Mouse (Mus musculus): Measurements from ENCODE around the gene Ppt2.

The Ppt2 gene

GRCm38 (mm10) chr17:34606186-34607039, 21.9 kb downstream of the Ppt2 start:
- no peak for DNase-seq (ENCODE audit: low read depth, low spot score)

- DNase-seq (ENCODE audit: low read depth, low spot score), result peak; percentile 93
These were observed 22.7 kb downstream of the Ppt2 start for GRCm38 (mm10) chr17:34605609-34606008.

DNA sequence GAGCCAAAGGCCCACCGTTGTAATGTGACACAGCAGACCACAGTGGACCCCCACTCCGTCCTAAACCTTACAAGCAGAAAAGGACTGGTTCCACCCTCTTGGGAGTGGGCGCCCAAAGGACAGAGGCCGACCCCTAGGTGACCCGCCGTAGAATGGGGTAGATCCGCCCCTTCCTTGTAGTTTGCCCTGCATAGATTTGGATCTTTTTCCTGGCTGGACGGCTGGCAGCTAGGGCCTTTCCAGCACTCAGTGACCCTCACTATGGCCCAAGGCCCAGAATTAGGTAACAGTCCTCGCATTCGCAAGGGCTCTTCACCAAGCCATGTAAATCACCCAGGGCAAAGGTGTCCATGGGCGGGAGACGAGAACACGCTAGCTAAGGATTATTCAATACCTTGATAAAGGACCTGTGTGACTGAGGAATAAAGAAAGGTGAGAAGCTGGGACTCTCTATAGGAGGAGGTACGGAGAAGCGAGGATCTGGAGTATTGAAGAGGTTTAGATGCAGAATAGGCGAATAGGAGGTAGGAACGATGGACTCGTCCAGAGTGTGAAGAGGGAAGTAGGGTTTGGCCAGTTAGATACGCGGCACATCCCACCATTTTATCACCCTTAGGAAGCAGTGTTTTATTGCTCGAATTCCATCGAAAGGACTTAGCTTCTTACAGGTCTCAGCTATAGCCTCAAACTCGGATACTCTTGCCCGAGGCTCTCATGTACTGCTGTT, 23.6 kb downstream of the Ppt2 start:
- DNase-seq (ENCODE audit: low read depth, low spot score), result no peak

- DNase-seq (ENCODE audit: low read depth, low spot score), result peak; percentile 99
These were observed 24.2 kb downstream of the Ppt2 start, which contains the start of gene Agpat1 for GRCm38 (mm10) chr17:34604061-34604508. Gene Agpat1 (plus strand): TSS chr17:34604262.

GRCm38 (mm10) chr17:34603375-34604060, 24.8 kb downstream of the Ppt2 start, which contains the start of gene Rnf5:
Gene Rnf5 (minus strand): TSS chr17:34603690.
- DNase-seq (ENCODE audit: low read depth, low spot score), result peak; percentile 100

GRCm38 (mm10) chr17:34601796-34602195, 26.5 kb downstream of the Ppt2 start:
- no peak for DNase-seq (ENCODE audit: low read depth, low spot score)

DNA sequence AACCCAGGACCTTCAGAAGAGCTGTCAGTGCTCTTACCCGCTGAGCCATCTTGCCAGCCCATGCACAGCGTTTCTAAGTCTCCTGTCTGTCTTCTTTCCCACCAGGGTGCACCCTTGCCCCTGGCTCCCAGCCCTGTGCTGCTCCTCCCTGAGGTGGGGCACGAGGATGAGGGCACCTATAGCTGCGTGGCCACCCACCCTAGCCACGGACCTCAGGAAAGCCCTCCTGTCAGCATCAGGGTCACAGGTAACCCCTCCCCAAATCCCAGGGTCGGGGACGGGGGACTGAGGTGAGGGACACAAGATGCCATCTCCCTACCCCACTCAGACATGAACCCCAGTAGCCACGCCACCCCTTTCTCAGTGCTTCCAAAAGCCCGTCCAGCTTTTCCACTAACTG, 28.4 kb downstream of the Ppt2 start:
- no peak for DNase-seq (ENCODE audit: low read depth, low spot score)

DNA sequence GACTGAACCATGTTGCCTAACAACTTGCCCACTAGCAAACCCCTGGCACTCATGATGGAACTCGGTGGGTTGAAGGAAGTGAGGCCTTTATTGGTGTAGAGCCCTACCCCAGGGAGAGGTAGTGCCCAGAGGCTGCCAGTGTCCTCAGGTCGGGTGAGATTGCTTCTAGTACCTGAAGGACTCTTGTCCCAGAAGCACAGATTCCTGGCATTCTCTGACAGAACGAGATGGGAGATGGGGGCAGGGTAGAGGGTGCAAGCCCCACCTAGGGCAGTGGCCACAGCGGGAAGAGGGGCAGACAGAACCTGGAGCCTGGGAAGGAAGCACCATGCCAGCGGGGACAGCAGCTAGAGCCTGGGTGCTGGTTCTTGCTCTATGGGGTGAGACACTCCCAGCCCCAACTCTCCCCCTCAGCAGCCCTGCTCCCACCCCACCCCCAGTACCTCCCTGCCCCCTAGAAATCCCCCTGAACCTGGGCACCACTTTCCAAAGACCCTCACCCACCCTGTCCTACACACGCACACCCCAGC, 30.7 kb downstream of the Ppt2 start, which contains the start of gene Ager:
TSS of gene Ager (plus strand) at position 297 of the 530 bp plus-strand sequence.
- DNase-seq (ENCODE audit: low read depth, low spot score), result no peak

GRCm38 (mm10) chr17:34596098-34596497, 32.2 kb downstream of the Ppt2 start:
- no peak for DNase-seq (ENCODE audit: low read depth, low spot score)

- no peak for DNase-seq (ENCODE audit: low read depth, low spot score)
These were observed 34.4 kb downstream of the Ppt2 start for GRCm38 (mm10) chr17:34593752-34594525.

- DNase-seq (ENCODE audit: low read depth, low spot score), result peak; percentile 20
These were observed 35.4 kb downstream of the Ppt2 start for GRCm38 (mm10) chr17:34592581-34593549.

DNA sequence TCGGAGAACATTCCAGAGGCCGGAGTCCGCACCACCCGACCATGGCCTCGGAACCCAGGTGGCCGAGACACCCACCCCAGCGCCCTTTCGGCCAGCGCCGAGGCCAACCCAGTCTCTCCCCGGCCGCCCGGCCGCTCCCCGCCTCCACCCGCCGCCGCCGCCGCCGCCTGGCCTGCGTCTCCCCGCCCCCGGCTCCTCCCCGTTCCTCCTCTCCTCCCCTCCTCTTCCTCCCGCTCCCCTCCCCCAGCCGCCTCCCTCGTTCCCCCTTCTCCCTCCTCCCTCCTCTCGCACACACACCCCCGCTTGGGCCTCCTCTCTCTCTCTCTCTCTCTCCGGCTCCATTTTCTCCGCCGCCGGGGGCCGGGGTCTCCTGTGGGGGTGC, 36.3 kb downstream of the Ppt2 start:
- DNase-seq (ENCODE audit: low read depth, low spot score), result peak; percentile 79

GRCm38 (mm10) chr17:34591029-34591993, 37.0 kb downstream of the Ppt2 start, which contains the start of gene Pbx2:
Gene Pbx2 (plus strand): TSS chr17:34591266.
- peak; percentile 58 for DNase-seq (ENCODE audit: low read depth, low spot score)

GRCm38 (mm10) chr17:34590154-34590987, 37.9 kb downstream of the Ppt2 start:
- DNase-seq (ENCODE audit: low read depth, low spot score), result no peak

- no peak for DNase-seq (ENCODE audit: low read depth, low spot score)
These were observed 38.6 kb downstream of the Ppt2 start, which contains the start of gene Gpsm3 for GRCm38 (mm10) chr17:34589681-34590101. Gene Gpsm3 (plus strand): TSS chr17:34589806.

- DNase-seq (ENCODE audit: low read depth, low spot score), result no peak
These were observed 39.1 kb downstream of the Ppt2 start for GRCm38 (mm10) chr17:34589206-34589605.

- DNase-seq (ENCODE audit: low read depth, low spot score), result no peak
These were observed 39.5 kb downstream of the Ppt2 start for GRCm38 (mm10) chr17:34588767-34589166.

All from forelimb bud, embryonic 11.5 days (tissue).